Mouse (Mus musculus) embryo, embryonic 10 days (tissue): ENCODE results near the gene Adat3.
"Not testable (repeated sequence)": the region's sequence is repeated elsewhere in the genome, so short reads cannot be mapped to it uniquely, and the experiment has no call there.

Source experiments
- DNase-seq: peaks from one replicate; pipeline ENCODE4 v3.0.0-alpha.2; 2015; ENCODE audit warnings: low spot score

Adat3 gene

GRCm38 (mm10) chr10:80610116-80610785 is 7.6 kb downstream of the Adat3 start:
- DNase-seq, result no peak

- peak; percentile 57 for DNase-seq
These were observed 8.3 kb downstream of the Adat3 start for GRCm38 (mm10) chr10:80611024-80611423.

DNA sequence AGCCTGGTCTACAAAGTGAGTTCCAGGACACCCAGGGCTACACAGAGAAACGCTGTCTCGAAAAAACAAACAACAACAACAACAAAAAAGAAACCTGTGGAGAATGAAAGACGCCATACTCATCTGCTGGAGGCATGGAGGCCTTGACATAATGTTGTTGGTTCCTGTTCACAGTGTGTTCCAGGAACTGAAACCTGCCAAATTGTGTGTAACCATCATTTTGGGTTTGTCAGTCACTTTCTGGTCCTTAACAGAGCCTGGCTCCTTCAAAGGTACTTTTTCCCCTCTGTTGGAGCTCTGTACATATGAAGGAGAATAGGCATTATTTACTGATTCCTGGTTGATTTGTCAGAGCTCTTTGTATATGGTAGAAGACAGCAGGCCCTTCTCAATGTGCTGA is 9.2 kb downstream of the Adat3 start:
- no peak for DNase-seq

DNA sequence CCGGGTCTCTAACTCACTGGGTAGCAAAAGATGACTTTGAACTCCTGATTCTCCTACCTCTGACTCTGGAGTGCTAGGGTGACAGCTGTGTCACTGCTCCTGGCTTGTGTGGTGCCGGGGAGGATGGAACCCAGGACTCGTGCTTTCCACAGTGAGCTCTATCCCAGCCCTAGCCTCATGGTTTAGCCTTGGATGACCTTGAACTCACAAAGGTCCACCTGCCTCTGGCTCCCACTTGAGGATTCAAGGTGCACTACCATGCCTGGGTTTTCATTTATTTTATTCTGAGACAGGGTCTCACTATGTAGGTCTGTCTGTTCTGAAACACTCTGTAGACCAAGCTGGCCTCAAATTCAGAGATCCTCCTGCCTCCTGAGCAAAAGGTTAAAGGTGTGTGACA is 11.1 kb downstream of the Adat3 start:
- DNase-seq, result no peak

DNA sequence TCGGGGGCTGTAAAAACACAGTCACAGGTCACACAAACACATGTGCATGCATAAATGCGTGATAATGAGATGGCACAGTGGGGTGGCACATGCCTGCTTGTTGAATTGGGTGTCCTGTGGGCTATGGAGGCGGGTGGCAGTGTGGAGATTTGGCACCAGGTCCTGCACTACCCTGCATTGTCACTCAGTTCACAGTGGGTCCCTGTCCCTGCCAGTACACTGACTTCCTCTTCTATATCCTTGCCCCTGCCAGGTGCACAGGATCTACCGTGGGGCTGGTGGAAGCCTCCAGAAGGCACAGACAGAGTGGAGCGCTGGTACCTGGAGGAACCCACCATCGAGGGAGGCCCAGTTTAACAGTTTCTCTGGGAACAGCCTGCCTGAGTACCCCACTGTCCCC is 11.7 kb downstream of the Adat3 start:
- DNase-seq, result no peak

DNA sequence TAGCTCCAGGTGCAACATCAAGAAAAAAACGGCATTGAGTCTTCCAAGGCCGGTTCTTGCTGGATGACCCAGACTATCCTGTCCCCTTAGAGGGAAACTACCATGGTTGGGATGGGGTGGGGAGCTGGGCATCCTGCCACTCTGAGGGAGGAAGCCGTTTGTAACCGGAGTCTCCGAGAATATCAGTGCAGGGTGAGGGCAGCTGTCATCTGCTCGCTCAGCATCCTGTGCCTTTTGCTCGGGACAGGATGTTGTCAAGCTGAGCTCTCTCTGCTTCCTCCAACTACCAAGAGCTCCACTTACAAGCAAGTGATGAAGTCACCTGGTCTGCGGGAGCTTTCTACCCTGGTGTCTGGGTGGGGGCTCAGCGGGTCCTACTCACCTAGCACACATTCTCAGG is 15.5 kb downstream of the Adat3 start:
- DNase-seq, result peak; percentile 23

DNA sequence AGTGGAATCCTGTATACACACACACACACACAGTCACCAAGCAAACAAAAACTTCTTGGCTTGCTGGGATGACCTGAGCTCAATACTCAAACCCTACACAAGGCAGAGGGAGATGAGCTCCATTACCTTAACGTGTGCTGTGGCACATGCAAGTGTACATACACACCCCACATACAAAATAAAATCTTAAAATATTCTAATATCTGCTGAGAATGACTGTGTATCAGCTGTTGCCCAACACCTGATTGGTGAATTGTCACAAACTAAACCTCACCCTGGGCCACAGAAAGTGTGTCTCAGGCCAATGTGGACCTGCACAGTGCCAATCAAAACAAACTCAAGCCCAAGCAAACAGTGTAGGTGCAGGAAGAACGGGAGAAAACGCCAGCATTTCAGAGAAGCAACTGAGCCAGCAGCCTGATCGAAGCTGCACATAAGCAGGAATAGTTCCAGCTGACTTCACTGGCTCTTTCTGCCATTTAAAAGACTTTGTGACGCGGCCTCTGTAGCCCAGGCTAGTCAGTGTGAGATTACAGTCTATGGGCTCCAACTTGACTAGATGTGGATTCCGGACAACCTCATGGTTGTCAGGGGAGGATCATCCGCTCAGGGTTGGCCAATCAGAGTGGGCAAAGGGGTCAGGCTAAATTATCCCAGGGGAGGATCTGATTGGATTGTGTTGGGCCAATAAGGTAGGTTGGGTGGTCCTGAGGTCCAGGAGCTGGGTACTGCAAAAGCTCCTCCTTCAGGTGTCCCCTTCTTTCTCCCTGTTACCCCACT is 17.0 kb downstream of the Adat3 start:
- peak; percentile 49 for DNase-seq

- no peak for DNase-seq
These were observed 17.7 kb downstream of the Adat3 start for GRCm38 (mm10) chr10:80620365-80620764.

GRCm38 (mm10) chr10:80620796-80621689 is 18.4 kb downstream of the Adat3 start:
- no peak for DNase-seq

DNA sequence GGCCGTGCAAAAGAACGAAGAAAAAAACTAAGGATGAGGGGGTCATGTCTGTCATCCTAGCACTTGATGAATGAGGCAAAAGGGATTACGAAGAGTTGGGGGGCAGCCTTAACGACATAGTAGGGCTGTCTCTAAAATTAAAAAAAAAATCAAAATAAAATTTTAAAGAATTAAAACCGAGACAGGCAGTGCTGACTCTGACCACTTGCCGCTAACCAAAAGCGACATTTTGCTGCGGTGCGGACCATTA is 18.9 kb downstream of the Adat3 start:
- DNase-seq, result no peak

DNA sequence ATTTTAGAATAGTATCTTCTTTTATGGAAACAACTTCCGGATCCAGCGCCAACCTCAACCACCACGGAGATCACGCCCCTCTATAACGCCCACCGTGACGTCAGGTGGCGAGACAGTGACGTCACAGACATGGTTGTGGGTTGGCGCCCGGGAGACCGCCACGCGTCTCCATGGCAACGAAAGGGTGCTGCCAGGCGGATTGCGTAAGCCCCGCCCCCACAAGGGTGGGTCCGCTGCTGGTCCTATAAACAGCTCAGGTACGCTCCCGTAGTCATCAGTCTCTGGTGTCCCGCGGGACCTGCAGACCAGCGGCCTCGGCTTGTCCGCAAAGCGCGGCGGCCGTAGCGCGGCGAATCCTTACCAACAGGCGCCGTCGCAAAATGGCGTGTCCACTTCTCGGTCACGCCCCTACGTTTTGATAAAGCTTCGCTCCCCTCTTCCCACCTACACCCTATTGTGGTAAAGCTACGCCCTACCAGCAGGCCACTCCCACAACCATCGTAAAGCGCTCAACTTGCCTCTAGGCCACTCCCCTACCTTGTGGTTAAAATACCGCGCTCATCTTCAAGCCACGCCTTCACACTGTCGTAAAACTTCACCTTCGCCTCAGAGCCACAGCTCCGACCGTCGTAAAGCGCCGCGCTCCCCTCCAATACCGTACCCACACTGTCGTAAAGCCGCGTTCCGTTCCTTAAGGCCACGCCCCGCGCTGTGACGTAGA is 19.4 kb downstream of the Adat3 start:
- DNase-seq, result peak; percentile 100

DNA sequence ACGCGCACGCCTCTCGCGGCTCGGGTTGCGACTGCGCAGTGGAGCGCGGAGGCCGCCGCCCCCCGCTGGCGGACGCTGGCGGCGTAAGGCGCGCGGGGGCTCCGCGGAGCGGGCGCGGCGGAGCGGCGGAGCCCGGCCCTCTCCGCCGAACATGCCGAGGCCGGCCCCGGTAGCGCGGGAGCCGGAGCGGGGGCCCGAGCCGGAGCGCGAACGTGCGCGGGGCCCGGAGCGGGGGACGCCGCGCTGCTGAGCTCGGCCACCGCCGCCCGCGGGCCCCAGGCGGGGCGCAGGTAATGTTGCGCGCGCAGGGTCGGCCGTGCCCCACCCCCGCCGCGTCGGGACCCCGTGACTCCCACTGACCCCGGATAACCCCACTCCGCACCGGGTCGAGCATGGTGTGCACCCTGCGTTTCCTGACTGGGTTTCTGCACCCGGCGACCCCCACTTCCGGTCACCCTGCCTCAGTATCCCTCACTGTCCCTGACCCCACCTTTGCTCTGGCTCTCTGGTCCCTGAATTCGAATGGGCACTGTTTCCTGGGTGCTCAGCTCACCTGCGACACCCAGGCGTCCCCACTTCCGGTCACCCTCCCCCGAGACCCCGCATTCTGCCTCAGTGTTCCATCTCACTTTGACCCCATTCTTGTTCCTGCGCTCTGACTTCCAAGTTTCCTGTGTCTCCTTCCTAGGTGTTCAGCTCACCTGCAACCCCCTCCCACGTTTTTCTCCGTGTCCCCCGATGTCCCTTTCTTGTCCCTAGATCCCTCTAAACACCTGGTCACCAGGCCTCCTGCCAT is 20.2 kb downstream of the Adat3 start, which contains the start of gene Csnk1g2:
Gene Csnk1g2 (plus strand): TSS at position 178 of the 796 bp plus-strand sequence.
- peak; percentile 43 for DNase-seq

DNA sequence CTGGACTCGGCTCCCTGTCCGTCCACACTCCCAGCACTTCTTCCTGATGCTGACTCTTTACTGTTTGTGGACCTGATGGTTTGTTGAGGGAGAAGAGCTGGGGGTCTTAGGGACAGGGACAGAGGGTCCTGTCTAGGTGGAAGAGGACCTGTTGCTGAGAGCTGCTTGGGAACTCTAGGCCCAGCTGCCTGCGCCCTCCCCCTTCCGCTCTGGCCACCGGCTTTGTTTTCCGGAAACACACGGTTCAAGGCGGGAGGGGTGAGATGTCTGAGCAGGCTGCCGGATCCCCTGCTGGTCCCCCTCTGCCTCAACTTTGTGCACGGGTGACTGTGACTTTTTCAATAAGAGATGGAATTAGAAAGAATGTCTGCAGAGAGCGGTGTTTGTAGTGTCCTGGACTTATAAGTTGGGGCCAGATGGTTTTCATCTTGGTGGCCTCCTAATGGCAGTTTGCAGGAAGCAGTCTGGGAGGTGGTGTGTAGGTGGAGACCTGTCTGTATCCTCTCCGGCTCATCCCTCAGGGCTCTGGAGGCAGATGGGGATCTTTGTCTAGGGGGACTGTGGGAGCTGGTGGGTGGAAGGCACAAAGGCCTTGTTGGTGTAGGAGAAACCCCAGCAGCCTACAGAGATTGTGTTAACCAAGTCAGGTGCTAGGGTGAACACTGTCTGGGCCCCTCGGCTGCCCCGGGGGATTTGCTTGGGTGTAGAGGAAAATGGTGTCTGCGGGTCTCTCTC is 20.9 kb downstream of the Adat3 start:
- peak; percentile 77 for DNase-seq

- no peak for DNase-seq
These were observed 23.1 kb downstream of the Adat3 start for GRCm38 (mm10) chr10:80625764-80626163.

GRCm38 (mm10) chr10:80627685-80628084 is 25.0 kb downstream of the Adat3 start:
- peak; percentile 30 for DNase-seq

- DNase-seq, result no peak
These were observed 26.2 kb downstream of the Adat3 start for GRCm38 (mm10) chr10:80628925-80629324.

DNA sequence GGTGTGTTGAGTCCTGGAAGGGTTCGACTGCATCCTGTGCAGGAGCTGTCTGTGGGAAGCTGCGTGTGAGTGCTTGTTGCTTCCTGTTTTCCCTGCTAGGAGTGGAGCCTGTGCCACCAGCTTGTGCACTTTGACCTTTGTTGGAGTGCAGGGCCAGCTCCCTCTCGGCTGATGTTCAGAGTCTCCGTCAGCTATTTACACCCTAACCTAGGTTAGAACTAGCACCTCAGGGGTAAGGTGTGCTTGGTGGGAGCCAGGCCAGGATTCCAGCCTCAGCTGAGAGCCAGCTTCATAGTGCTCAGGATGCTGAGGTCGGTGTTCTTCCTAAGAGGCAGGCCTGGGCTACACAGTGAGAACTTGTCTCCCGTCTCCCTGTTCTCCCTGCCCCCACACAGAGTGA is 32.7 kb downstream of the Adat3 start:
- no peak for DNase-seq

- no peak for DNase-seq
These were observed 44.3 kb downstream of the Adat3 start for GRCm38 (mm10) chr10:80646936-80647335.

DNA sequence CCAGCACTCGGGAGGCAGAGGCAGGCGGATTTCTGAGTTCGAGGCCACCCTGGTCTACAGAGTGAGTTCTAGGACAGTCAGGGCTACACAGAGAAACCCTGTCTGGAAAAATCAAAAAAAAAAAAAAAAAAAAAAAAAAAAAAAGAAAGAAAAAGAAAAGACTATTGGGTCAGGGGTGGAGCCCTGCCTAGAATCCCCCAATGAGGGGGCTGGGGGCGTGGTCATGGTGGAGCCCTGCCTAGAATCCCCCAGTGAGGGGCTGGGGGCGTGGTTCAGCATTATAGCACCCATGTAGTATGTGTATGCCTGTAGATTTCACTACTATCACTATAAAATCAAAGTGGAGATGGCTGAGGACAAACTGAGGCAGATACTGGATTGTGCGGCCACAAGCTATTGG is 47.2 kb downstream of the Adat3 start:
- DNase-seq, result not testable (repeated sequence)

- no peak for DNase-seq
These were observed 47.7 kb downstream of the Adat3 start for GRCm38 (mm10) chr10:80650392-80650791.
